Mouse (Mus musculus) left cerebral cortex, postnatal 4 days (tissue): Measurements from ENCODE around the gene Abat. TPM values are rescaled to one million over a fixed set of nuclear protein-coding genes. Genes with fewer than 3 reads are reported as not detected.

Experiments
- DNase-seq: peaks from one replicate; pipeline ENCODE4 v3.0.0-alpha.2; 2022
- intact Hi-C: fragments of 180-260 bp; cut with DNase I; formaldehyde crosslinking; loops from one replicate; pipeline ENCODE4 v1.15.1; 2025
- total RNA-seq, 2 experiments: library from RNA; stranded (reverse); gene quantifications; 2 replicates each; pipeline ENCODE4 v1.2.3; 2021

The Abat gene
- total RNA-seq, 2 experiments from 2014 or later, result 53.4 to 67.4 TPM

DNA sequence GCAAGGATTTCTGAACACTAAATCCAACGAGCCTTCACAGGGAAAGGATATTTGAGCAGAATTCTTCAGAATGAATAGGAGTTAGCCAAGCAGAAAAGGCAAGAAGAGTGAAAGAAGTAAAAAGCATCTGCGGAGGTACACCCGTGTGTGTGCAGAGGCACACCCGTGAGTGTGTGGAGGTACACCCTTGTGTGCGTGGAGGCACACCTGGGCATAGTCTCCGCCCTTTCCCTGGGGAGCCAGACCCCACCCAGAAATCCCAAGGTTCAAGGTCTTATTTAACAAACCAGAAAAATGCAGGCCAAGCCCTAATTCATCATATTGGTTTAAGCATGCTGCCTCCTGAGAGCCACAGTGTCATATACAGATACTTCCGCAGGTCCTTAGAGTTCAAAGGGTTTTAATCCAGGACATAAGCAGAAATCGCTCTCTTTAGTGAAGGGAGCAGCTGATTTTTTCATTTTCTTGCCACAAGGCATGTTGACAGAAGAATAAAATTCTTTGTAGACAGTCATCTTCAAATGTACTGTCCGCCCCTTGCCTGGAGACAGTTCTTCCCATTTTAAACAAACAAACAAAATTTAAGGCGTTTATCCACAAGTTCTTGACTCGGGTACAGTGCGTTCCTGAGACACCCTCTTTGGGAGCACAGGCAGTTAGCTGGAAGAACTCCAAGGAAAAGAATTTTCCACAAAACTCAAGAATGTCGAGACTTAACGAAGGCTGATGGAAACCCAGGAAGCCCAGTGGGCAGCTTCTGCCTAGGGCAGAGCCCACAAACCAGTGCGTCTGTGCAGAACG is 107.3 kb downstream of the Abat start:
- intact Hi-C loops, result no loop called here
- DNase-seq, result no peak

- intact Hi-C loops, result loop anchor here (10.0 kb wide), 1 partner anchor 136 kb away; no protein-coding TSS in a partner anchor
These were observed 117.2 kb downstream of the Abat start for GRCm38 (mm10) chr16:8630419-8630818.

GRCm38 (mm10) chr16:8631428-8631827 is 118.2 kb downstream of the Abat start:
- intact Hi-C loops, result loop anchor here (10.0 kb wide), 1 partner anchor 137 kb away; no protein-coding TSS in a partner anchor
- no peak for DNase-seq

More at GRCm38 (mm10) chr16:8630419-8630818, 117.2 kb downstream of the Abat start:
- no peak for DNase-seq

DNA sequence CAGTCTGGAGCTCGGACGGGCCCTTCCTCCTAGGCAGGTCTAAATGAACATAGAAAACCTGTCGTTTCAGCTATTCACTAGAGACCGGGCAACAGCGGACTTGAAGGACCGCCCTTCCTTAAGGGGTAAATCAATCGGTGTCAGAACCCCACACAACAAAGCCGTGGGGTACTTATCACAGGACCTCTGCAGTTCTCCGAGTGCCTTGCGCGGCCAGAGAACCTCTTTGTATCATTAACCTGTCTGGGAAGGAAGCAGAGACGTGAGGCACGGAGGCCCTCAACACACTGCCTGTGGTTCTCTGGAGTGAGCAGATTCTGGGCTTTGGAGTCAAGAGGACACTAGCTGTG is 123.6 kb downstream of the Abat start:
- intact Hi-C loops, result loop anchor here (10.0 kb wide), 1 partner anchor 142 kb away; no protein-coding TSS in a partner anchor
- DNase-seq, result no peak

- DNase-seq, result peak; percentile 86
- intact Hi-C loops, result loop anchor here (10.0 kb wide), 1 partner anchor 143 kb away; no protein-coding TSS in a partner anchor
These were observed 124.2 kb downstream of the Abat start, which contains the start of the genes Pmm2 and Tmem186 for GRCm38 (mm10) chr16:8637217-8638051. Gene Pmm2 (plus strand): TSS chr16:8637674. Gene Tmem186 (minus strand): TSS chr16:8637712.

DNA sequence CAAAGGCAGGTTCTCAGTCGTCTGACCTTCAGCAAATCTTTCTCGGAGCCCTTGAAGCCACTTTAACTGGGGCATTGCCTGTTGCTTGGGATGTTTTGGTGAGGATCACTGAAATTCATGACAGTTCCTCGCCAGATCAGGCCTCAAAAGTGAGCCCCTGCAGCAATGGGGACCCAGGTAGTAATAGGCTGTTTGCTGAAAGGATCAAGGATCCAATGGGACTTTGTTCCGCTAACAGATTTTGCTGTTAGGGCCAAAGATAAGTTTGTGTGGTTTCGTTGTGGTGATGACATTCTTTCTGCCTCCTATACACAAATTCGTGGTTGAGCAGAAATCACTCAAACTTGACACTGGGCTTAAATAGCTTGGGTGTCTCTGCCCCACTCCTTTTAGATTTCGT is 124.9 kb downstream of the Abat start:
- DNase-seq, result no peak
- intact Hi-C loops, result loop anchor here (10.0 kb wide), 1 partner anchor 143 kb away; no protein-coding TSS in a partner anchor

DNA sequence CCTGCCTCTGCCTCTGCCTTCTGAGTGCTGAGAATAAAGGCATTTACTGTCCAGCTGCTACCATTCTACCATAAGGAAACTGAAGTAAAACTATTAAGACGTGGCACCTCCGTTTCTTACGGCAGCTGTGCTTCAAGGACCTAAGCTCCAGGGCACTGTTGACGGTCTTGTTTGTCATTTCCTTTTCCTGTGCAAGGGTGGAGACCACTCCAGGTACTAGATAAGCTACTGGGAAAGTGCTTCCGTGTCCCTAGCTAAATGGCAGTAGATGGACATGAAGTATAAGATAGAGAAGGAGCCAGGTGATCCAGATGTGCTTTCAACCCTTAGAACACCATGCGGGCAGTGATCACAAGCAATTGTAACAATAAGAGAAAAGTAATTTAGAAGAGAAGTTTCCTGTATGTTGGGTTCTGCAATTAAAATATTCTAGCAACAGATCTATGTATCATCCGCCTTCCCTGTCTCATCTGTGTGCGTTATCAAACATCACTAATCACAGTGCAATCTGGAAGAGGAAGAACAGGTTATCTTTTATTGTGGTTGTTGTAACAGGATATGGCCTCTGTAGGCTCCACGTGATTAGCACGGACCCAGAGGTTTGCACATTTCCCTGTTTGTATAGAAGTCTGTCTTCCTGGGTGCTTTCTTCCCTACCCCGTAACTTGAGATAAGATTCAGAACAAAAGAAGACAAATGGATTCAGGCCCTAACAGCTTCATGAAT is 126.4 kb downstream of the Abat start:
- no peak for DNase-seq
- intact Hi-C loops, result loop anchor here (10.0 kb wide), 2 partner anchors 145 to 225 kb away; no protein-coding TSS in a partner anchor

DNA sequence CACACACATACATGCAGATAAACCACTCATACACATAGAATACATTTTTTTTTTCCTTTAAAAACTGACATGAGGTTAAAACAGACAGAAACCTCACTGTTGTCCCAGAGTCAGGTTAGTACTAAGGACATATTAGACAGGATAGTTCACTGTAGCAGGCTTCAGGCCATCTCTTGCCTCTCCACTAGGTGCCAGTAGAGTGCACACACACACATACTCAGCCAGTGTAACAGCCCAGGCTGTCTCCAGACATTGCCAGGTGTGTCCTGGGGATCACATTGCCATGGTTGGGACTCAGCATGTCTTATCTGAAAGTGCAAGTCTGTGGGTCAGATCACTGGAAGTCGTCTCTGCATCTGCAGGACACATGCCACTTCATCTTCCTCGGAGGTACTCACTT is 130.6 kb downstream of the Abat start:
- no peak for DNase-seq
- intact Hi-C loops, result loop anchor here (10.0 kb wide), 1 partner anchor 229 kb away; no protein-coding TSS in a partner anchor

DNA sequence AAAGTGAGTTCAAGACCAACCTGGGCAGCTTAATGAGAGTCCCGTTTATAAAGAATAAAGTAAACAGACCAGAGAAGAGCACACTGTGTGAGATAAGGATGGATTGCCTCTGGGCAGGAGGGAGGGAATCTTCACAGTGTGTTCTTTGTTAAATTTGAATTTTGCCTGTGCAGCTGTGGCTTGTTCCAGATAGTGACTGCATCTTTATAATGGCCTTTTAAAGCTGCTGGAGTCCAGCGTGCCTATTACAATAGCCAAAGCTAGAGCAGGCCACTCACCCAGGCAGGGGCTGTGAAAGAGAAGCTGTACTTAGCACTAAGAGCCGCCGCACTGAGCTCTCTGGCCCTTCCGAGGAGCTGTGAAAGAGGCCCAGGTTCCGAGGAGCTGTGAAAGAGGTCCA is 132.3 kb downstream of the Abat start:
- DNase-seq, result no peak
- intact Hi-C loops, result loop anchor here (10.0 kb wide), 1 partner anchor 231 kb away; no protein-coding TSS in a partner anchor

GRCm38 (mm10) chr16:8650007-8650406 is 136.8 kb downstream of the Abat start:
- no peak for DNase-seq
- intact Hi-C loops, result no loop called here

GRCm38 (mm10) chr16:8655108-8655507 is 141.9 kb downstream of the Abat start:
- DNase-seq, result no peak
- intact Hi-C loops, result no loop called here

- no peak for DNase-seq
- intact Hi-C loops, result no loop called here
These were observed 142.4 kb downstream of the Abat start for GRCm38 (mm10) chr16:8655599-8655998.

DNA sequence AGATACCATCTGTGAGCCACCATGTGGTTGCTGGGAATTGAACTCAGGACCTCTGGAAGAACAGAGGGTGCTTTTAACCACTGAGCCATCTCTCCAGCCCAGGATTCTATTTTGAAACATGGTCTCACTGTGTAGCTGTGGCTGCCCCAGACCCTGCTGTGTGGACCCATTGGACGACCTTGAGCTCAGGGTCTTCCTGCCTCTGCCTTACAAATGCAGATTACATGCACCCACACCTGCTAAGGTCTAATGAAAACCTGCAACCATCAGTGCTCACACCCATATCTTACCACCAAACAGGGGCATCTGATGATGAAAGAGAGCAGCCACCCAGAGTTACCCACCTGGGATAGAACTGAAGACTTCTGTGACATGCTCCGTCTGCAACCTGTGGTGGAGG is 143.0 kb downstream of the Abat start:
- intact Hi-C loops, result no loop called here
- DNase-seq, result no peak

DNA sequence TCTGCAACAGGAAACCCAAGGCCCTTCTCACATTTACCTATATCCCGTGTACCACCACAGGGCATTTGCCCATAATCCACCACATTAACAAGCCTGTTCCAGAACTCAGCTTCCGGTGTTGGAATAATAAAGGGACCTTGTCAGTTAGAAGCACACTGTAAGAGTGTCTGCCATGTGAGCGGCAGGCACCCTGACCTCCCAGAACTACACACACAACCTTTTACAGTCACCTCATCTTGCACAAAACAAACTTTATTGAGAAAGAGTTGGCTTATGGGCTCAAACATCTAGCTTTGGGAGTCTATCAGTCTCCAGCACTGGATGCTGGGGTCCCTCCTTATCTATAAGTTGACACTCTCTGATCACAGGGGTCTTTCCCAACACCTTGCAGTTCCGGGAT is 145.1 kb downstream of the Abat start:
- intact Hi-C loops, result no loop called here
- DNase-seq, result no peak

- intact Hi-C loops, result no loop called here
These were observed 145.5 kb downstream of the Abat start for GRCm38 (mm10) chr16:8658764-8659163.

GRCm38 (mm10) chr16:8663022-8663421 is 149.8 kb downstream of the Abat start:
- no peak for DNase-seq
- intact Hi-C loops, result no loop called here

More at GRCm38 (mm10) chr16:8658764-8659163, 145.5 kb downstream of the Abat start:
- peak; percentile 39 for DNase-seq

GRCm38 (mm10) chr16:8663606-8664539 is 150.6 kb downstream of the Abat start:
- intact Hi-C loops, result no loop called here
- DNase-seq, result peak; percentile 43

DNA sequence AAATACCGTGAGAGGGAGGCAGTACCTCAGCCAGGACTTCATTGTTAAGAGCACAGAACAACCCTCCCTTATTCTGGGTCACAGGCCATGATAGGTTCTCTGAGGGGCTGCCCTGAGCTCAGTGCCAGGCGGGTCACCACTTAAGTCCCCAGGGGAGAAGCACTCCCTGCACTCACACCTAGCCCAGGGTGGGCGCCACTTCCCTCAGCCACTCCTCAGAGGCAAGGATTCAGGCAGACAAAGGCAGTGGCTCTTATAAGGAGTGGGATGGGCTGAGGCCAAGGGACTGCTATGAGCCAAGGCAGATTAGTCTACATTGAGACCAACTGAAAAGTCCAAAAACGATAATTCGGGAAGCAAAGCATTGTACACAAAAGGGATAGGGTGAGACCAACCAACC is 152.1 kb downstream of the Abat start:
- intact Hi-C loops, result no loop called here

GRCm38 (mm10) chr16:8666452-8666851 is 153.2 kb downstream of the Abat start:
- no peak for DNase-seq
- intact Hi-C loops, result no loop called here

More for the DNA sequence above, 152.1 kb downstream of the Abat start:
- DNase-seq, result no peak
